Mouse (Mus musculus) embryonic facial prominence, embryonic 13.5 days (tissue): ENCODE results near the gene Zfp358. TPM values are rescaled to one million over a fixed set of nuclear protein-coding genes. Genes with fewer than 3 reads are reported as not detected.

Experiments
- ATAC-seq: fragments of 200-750 bp; cut with Nextera tagmentation; 2 replicates; pipeline ENCODE4 v1.8.0; 2017; ENCODE audit warnings: low read depth; ENCODE audit not compliant: insufficient number of reproducible peaks, insufficient read depth, low FRiP score, low TSS enrichment
- H3K27ac ChIP-seq: fragments of 300-500 bp; sonication (generic); 2 replicates; pipeline ENCODE4 v1.5.1; 2015; ENCODE audit warnings: moderate library complexity, mild to moderate bottlenecking, inconsistent platforms
- H3K27me3 ChIP-seq: fragments of 300-500 bp; sonication (generic); 2 replicates; pipeline ENCODE4 v1.6.1; 2015; ENCODE audit warnings: mild to moderate bottlenecking, inconsistent platforms
- H3K36me3 ChIP-seq: fragments of 300-500 bp; sonication (generic); 2 replicates; pipeline ENCODE4 v1.6.1; 2015; ENCODE audit warnings: mild to moderate bottlenecking, inconsistent platforms
- H3K4me1 ChIP-seq: fragments of 300-500 bp; sonication (generic); 2 replicates; pipeline ENCODE4 v1.6.1; 2015; ENCODE audit warnings: inconsistent platforms
- H3K4me2 ChIP-seq: fragments of 300-500 bp; sonication (generic); 2 replicates; pipeline ENCODE4 v1.6.1; 2015; ENCODE audit warnings: moderate library complexity, mild to moderate bottlenecking, inconsistent platforms
- H3K4me3 ChIP-seq: fragments of 300-500 bp; sonication (generic); 2 replicates; pipeline ENCODE4 v1.5.1; 2015; ENCODE audit warnings: mild to moderate bottlenecking, inconsistent platforms
- H3K9ac ChIP-seq: fragments of 300-500 bp; sonication (generic); 2 replicates; pipeline ENCODE4 v1.6.1; 2015; ENCODE audit warnings: mild to moderate bottlenecking, inconsistent platforms
- H3K9me3 ChIP-seq: fragments of 300-500 bp; sonication (generic); 2 replicates; pipeline ENCODE4 v1.6.1; 2016; ENCODE audit warnings: inconsistent platforms
- WGBS: fragments of 180-500 bp; shearing (Covaris S2); methylation state at CpG from one replicate; pipeline ENCODE4 v1.1.7; 2015; ENCODE audit warnings: mixed read lengths; 5-methylcytosine and 5-hydroxymethylcytosine counted together
- polyA plus RNA-seq: library from polyadenylated mRNA; unstranded; fragments of >200 nt; fragmentation: Nextera tagmentation; extraction: Ambion mirVana; gene quantifications from 2 replicates; pipeline ENCODE4 v1.2.1, GENCODE M21; 2015

Zfp358 gene
- polyA plus RNA-seq, 1 experiment from 2014 or later, result 53.9 TPM

DNA sequence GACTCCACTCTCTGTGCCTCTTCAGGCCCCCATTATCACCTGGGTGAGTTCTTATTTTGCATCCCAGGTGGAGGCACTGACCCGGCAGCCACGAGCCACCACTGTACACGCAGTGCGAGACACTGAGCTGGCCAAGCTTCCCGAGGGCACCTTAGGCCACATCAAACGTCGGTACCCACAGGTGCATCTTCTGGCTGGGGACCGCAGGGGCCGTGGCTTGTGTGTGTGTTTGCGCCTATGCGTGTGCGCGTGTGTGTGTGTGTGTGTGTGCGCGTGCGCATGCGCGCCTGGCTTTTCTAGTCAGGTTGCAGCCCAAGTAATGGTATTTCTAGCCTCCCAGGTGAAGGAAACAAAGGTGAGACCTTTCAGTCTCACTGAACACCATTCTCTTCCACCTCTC lies 39.0 kb downstream of the Zfp358 start:
- Histone ChIP-seq H3K4me3 (no peak overlapping the region), H3K9me3 (no peaks in the 10 kb centered on the region), H3K36me3 (peaks cover 54% of the 10 kb centered on the region), H3K4me1 (no peaks in the 10 kb centered on the region), H3K9ac (no peak overlapping the region), H3K27ac (no peak overlapping the region), H3K27me3 (no peaks in the 10 kb centered on the region), H3K4me2 (no peak overlapping the region)
- no peak for ATAC-seq
- WGBS, result 94% methylated on average over 18 of the region's 18 CpGs

DNA sequence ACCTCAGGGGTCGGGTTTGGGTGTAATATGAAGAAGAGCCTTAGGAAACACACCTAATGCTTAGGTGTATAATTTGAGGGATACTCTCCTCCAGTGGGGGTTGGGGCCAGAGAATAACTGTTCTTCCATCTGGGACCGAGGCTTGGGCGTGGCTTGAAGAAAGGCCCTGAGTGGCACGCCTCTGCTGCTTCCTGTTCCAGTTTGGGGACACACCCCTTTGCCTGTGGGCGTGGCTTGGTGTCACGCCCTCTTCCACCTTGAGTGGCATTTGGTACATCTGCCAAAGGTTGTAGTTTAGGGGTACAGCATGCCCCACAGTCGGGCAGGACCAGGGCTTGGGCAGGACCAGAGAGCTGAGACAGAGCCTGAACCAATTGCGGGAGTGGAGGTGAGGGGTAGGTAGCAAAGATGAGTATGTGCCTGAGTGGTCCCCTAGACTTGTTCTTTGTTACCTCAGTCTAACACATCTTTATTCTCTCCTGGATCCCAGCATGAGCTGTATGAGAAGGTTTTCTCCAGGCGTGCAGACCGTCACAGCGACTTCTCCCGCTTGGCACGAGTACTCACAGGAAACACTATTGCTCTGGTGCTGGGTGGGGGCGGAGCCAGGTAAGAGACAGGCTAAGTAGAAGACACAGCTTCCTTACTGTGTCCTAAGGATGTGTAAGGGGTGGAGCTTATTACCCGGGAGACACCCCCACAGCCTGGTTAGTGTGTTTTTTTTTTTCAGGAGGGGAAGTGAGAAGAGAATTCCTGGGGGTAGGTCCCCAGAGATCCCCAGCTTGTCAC lies 43.3 kb downstream of the Zfp358 start:
- Histone ChIP-seq H3K27me3 (no peaks in the 10 kb centered on the region), H3K27ac (no peak overlapping the region), H3K9ac (no peak overlapping the region), H3K9me3 (no peaks in the 10 kb centered on the region), H3K36me3 (peaks cover 80% of the 10 kb centered on the region), H3K4me2 (no peak overlapping the region), H3K4me3 (no peak overlapping the region), H3K4me1 (no peaks in the 10 kb centered on the region)
- WGBS, result 62% methylated on average over 15 of the region's 15 CpGs
- no peak for ATAC-seq

DNA sequence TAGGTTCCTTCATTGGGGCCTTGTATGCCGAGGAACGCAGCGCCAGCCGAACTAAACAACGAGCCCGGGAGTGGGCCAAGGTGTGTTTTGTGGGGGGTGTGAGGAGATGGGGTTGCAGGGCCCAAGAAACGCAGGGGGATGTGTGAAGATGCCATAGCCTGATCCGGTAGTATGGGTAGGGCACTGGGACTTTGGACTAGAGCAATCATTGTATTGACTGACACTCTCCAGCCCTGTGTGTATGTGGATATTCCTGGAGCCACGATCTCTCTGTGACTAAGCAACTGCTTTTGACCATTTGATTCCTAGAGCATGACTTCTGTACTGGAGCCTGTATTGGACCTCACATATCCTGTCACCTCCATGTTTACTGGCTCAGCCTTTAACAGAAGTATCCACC lies 44.0 kb downstream of the Zfp358 start:
- Histone ChIP-seq H3K4me1 (no peaks in the 10 kb centered on the region), H3K27ac (no peak overlapping the region), H3K4me2 (no peak overlapping the region), H3K4me3 (no peak overlapping the region), H3K27me3 (no peaks in the 10 kb centered on the region), H3K36me3 (peaks cover 80% of the 10 kb centered on the region), H3K9ac (no peak overlapping the region), H3K9me3 (no peaks in the 10 kb centered on the region)
- no peak for ATAC-seq
- 94% methylated on average over 9 of the region's 9 CpGs for WGBS

DNA sequence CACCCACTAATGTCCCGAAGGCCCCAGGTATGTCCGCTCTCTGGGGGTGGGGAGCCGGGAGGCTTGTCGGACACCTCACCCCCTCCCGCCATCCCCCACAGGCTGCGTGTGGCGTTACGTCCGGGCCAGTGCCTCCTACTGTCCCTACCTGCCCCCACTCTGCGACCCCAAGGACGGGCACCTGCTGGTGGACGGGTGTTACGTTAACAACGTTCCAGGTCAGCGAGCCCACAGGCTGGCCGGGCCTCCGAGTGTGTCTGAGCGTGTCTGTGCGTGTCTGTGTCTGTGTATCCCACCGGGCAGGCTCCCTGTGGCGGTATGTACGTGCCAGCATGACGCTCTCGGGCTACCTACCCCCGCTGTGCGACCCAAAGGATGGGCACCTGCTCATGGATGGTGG lies 44.7 kb downstream of the Zfp358 start:
- H3K4me2 ChIP-seq, result no peak overlapping the region
- no peak overlapping the region for H3K27ac ChIP-seq
- H3K4me1 ChIP-seq, result no peaks in the 10 kb centered on the region
- no peak for ATAC-seq
- peaks cover 81% of the 10 kb centered on the region for H3K36me3 ChIP-seq
- no peak overlapping the region for H3K4me3 ChIP-seq
- H3K27me3 ChIP-seq, result no peaks in the 10 kb centered on the region
- no peaks in the 10 kb centered on the region for H3K9me3 ChIP-seq
- no peak overlapping the region for H3K9ac ChIP-seq
- WGBS, result 90% methylated on average over 26 of the region's 26 CpGs

DNA sequence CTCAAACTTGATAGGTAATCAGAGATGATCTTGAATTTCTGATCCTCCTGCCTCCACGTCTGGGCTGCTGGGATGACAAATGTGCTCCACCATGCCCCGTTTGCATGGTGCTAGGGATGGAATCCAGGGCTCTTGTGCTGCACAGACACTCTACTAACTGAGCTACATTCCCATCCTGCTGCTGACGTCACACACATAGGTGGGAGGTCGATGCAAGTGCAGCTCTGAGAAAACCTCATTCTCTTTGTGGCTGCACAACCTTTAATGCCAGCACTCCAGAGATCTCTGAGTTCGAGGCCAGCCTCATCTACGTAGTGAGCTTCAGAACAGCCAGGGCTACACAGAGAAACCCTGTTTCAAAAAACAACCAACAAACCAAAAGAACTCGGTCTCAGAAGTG lies 46.2 kb downstream of the Zfp358 start:
- H3K9me3 ChIP-seq, result no peaks in the 10 kb centered on the region
- H3K27me3 ChIP-seq, result no peaks in the 10 kb centered on the region
- H3K27ac ChIP-seq, result no peak overlapping the region
- no peak overlapping the region for H3K4me3 ChIP-seq
- peaks cover 90% of the 10 kb centered on the region for H3K36me3 ChIP-seq
- no peak overlapping the region for H3K4me2 ChIP-seq
- ATAC-seq, result no peak
- no peaks in the 10 kb centered on the region for H3K4me1 ChIP-seq
- no peak overlapping the region for H3K9ac ChIP-seq
- 84% methylated on average over 7 of the region's 7 CpGs for WGBS

DNA sequence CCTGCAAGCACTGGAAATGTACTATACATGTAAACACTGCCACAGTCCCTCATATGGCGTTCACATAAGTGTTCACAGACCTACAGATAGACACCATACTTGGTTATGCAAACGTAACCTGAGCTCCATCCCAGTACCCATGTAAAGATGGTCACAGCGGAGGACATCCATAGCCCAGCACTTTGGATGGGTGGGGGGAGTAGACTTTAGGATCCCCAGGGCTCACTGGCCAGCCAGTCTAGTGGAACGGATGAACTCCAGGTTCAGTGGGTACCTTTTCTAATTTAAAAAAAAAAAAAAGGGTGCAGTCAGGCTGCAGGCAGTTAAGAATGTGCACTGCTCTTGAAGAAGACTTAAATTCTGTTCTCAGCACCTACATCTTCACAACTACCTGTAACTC lies 47.1 kb downstream of the Zfp358 start:
- Histone ChIP-seq H3K4me2 (no peak overlapping the region), H3K27ac (no peak overlapping the region), H3K4me1 (no peaks in the 10 kb centered on the region), H3K27me3 (no peaks in the 10 kb centered on the region), H3K9ac (no peak overlapping the region), H3K4me3 (no peak overlapping the region), H3K36me3 (peaks cover 95% of the 10 kb centered on the region), H3K9me3 (no peaks in the 10 kb centered on the region)
- WGBS, result 83% methylated on average over 4 of the region's 4 CpGs
- no peak for ATAC-seq

DNA sequence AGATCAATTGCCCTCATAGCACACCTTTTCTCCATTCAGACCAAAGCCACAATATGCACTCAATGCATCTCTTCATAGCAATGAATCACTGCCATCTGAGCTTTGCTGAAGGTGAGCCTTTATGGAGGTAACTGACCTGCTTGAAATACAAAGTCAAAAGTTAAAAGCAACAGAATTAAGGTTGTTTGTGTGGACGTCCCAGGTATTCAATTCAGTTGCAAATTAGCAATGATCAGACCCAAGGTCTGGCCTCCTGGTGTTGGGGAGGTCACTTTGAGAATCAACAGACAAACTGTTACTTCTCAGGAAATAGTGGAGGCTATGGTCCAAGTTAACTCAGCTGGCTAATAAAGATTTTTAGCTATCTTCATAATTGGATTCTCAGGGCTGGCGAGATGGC lies 53.6 kb downstream of the Zfp358 start:
- Histone ChIP-seq H3K9ac (no peak overlapping the region), H3K9me3 (0 out of 2 replicates have a peak, but pooled peaks cover 5% of the 10 kb centered on the region), H3K27me3 (no peaks in the 10 kb centered on the region), H3K4me1 (no peaks in the 10 kb centered on the region), H3K4me3 (no peak overlapping the region), H3K27ac (no peak overlapping the region), H3K4me2 (no peak overlapping the region), H3K36me3 (peaks cover 51% of the 10 kb centered on the region)
- 90% methylated on average over 2 of the region's 2 CpGs for WGBS
- ATAC-seq, result no peak

Other genes starting within 250 kb of the Zfp358 start
- 41.8 and 43.4 TPM in 2 replicates for gene Insr, start 213.5 kb upstream of the Zfp358 start, polyA plus RNA-seq
- not detected in 2 replicates for gene A430078G23Rik, start 139.7 kb upstream of the Zfp358 start, polyA plus RNA-seq
- gene Arhgef18, start 100.1 kb upstream of the Zfp358 start, polyA plus RNA-seq, result 10.3 and 11.2 TPM in 2 replicates
- gene Pex11g, start 25.5 kb upstream of the Zfp358 start, polyA plus RNA-seq, result 4.5 and 5.2 TPM in 2 replicates
- 0.18 TPM in 1 of 2 replicates, not detected in the other for gene Tex45, start 22.3 kb upstream of the Zfp358 start, polyA plus RNA-seq
- gene Mcoln1, start 7.3 kb downstream of the Zfp358 start, polyA plus RNA-seq, result 58.3 and 59.9 TPM in 2 replicates
- gene Pnpla6, start 22.2 kb downstream of the Zfp358 start, polyA plus RNA-seq, result 26.5 and 31.0 TPM in 2 replicates
- 0.48 and 0.76 TPM in 2 replicates for gene C330021F23Rik, start 74.9 kb downstream of the Zfp358 start, polyA plus RNA-seq
- gene Camsap3, start 94.2 kb downstream of the Zfp358 start, polyA plus RNA-seq, result 8.1 and 9.0 TPM in 2 replicates
- gene Xab2, start 128.2 kb downstream of the Zfp358 start, polyA plus RNA-seq, result 59.2 and 62.2 TPM in 2 replicates
- 100 and 112 TPM in 2 replicates for gene Pet100, start 128.4 kb downstream of the Zfp358 start, polyA plus RNA-seq
- 0.56 and 0.72 TPM in 2 replicates for gene Pcp2, start 132.4 kb downstream of the Zfp358 start, polyA plus RNA-seq
- gene Stxbp2, start 137.8 kb downstream of the Zfp358 start, polyA plus RNA-seq, result 35.8 and 39.3 TPM in 2 replicates
- not detected in 2 replicates for gene Retn, start 162.6 kb downstream of the Zfp358 start, polyA plus RNA-seq
- gene Mcemp1, start 172.6 kb downstream of the Zfp358 start, polyA plus RNA-seq, result 0.27 and 0.40 TPM in 2 replicates
- 13.3 and 18.2 TPM in 2 replicates for gene Fcor, start 179.2 kb downstream of the Zfp358 start, polyA plus RNA-seq
- 42.0 and 43.0 TPM in 2 replicates for gene Trappc5, start 183.2 kb downstream of the Zfp358 start, polyA plus RNA-seq
- gene Fcer2a, start 201.0 kb downstream of the Zfp358 start, polyA plus RNA-seq, result 0.27 and 0.37 TPM in 2 replicates
- gene Clec4g, start 227.5 kb downstream of the Zfp358 start, polyA plus RNA-seq, result 0.17 and 0.21 TPM in 2 replicates